Mouse (Mus musculus) forebrain, embryonic 14.5 days (tissue): Measurements from ENCODE around the gene Mthfsd. TPM values are rescaled to one million over a fixed set of nuclear protein-coding genes. Genes with fewer than 3 reads are reported as not detected.

Experiments
- ATAC-seq: fragments of 200-750 bp; cut with Nextera tagmentation; 2 replicates; pipeline ENCODE4 v1.8.0; 2017; ENCODE audit warnings: mild to moderate bottlenecking, moderate library complexity
- DNase-seq: peaks from one replicate; pipeline ENCODE4 v3.0.0-alpha.2; 2015; ENCODE audit warnings: low spot score
- H3K27ac ChIP-seq: fragments of 300-500 bp; sonication (generic); 2 replicates; pipeline ENCODE4 v1.5.1; 2014; ENCODE audit warnings: low read depth, mild to moderate bottlenecking, control low read depth, low read length, moderate library complexity
- H3K27me3 ChIP-seq: fragments of 300-500 bp; sonication (generic); replicated peaks from 2 replicates; pipeline ENCODE4 v1.6.1; 2014; ENCODE audit warnings: low read length, control low read depth, mixed read lengths; ENCODE audit not compliant: control insufficient read depth, insufficient read depth
- H3K36me3 ChIP-seq: fragments of 300-500 bp; sonication (generic); 2 replicates; pipeline ENCODE4 v1.6.1; 2014; ENCODE audit warnings: low read length, control low read depth; ENCODE audit not compliant: control insufficient read depth, insufficient read depth
- H3K4me1 ChIP-seq: fragments of 300-500 bp; sonication (generic); 2 replicates; pipeline ENCODE4 v1.6.1; 2014; ENCODE audit warnings: antibody characterized with exemption, low read length, control low read depth; ENCODE audit not compliant: control insufficient read depth, insufficient read depth
- H3K4me2 ChIP-seq: fragments of 300-500 bp; sonication (generic); 2 replicates; pipeline ENCODE4 v1.6.1; 2014; ENCODE audit warnings: mild to moderate bottlenecking, control low read depth, low read length
- H3K4me3 ChIP-seq: fragments of 300-500 bp; sonication (generic); 2 replicates; pipeline ENCODE4 v1.5.1; 2014; ENCODE audit warnings: low read depth, low read length, control low read depth
- H3K9ac ChIP-seq: fragments of 300-500 bp; sonication (generic); 2 replicates; pipeline ENCODE4 v1.6.1; 2014; ENCODE audit warnings: mild to moderate bottlenecking, low read length, control low read depth, moderate library complexity
- H3K9me3 ChIP-seq: fragments of 300-500 bp; sonication (generic); replicated peaks from 2 replicates; pipeline ENCODE4 v1.6.1; 2016; ENCODE audit warnings: low read length, control low read depth, mixed read lengths; ENCODE audit not compliant: control insufficient read depth
- WGBS: fragments of 180-500 bp; shearing (Covaris S2); extraction: QIAGEN DNeasy Blood & Tissue Kit; methylation state at CpG from one replicate; pipeline ENCODE4 v1.1.7; 2014; 5-methylcytosine and 5-hydroxymethylcytosine counted together
- polyA plus RNA-seq: library from polyadenylated mRNA; unstranded; fragments of >200 nt; fragmentation: Nextera tagmentation; extraction: Ambion mirVana; gene quantifications from 2 replicates; pipeline ENCODE4 v1.2.1, GENCODE M21; 2014

Gene Mthfsd
- polyA plus RNA-seq, 1 experiment from 2014 or later, result 47.6 TPM

GRCm38 (mm10) chr8:121132961-121133513 lies 24.8 kb upstream of the Mthfsd start:
- DNase-seq (no peak), ATAC-seq (no peak)
- Histone ChIP-seq H3K9ac (no peak overlapping the region), H3K36me3 (no peaks in the 10 kb centered on the region), H3K4me3 (no peak overlapping the region), H3K4me2 (no peak overlapping the region), H3K4me1 (no peaks in the 10 kb centered on the region), H3K9me3 (no peaks in the 10 kb centered on the region; the same call in 1 of the 2 replicates), H3K27ac (no peak overlapping the region), H3K27me3 (peaks cover 39% of the 10 kb centered on the region)
- 67% methylated on average over 5 of the region's 5 CpGs for WGBS

DNA sequence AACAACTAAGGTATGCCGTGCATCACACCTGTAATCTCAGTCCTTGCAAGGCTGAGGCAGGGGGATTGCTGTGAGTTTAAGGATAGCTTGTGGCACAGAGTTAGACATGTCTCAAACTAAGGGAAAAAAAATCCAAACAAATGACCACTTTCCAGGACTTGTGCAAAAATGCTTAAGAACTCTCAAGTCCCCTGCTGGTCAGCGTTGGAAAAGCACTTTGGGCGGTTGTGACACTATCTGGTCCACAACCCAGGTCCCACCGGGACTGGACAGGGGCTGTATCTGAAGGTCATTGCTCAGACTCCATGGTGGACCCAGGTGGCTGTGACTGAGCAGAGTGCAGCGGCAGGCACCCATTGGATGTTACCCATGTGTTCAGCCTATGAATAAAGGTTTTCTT lies 22.3 kb upstream of the Mthfsd start:
- H3K4me1 ChIP-seq, result no peaks in the 10 kb centered on the region
- peaks cover 65% of the 10 kb centered on the region for H3K27me3 ChIP-seq
- H3K36me3 ChIP-seq, result no peaks in the 10 kb centered on the region
- H3K9ac ChIP-seq, result no peak overlapping the region
- no peaks in the 10 kb centered on the region for H3K9me3 ChIP-seq
- WGBS, result 33% methylated on average over 5 of the region's 5 CpGs
- no peak for DNase-seq
- no peak overlapping the region for H3K27ac ChIP-seq
- no peak overlapping the region for H3K4me2 ChIP-seq
- ATAC-seq, result no peak
- no peak overlapping the region for H3K4me3 ChIP-seq

- no peaks in the 10 kb centered on the region for H3K9me3 ChIP-seq
- 10% methylated on average over 16 of the region's 16 CpGs for WGBS
- no peaks in the 10 kb centered on the region for H3K4me1 ChIP-seq
- H3K36me3 ChIP-seq, result no peaks in the 10 kb centered on the region
- H3K27ac ChIP-seq, result no peak overlapping the region
- ATAC-seq (no peak), DNase-seq (no peak)
- no peak overlapping the region for H3K9ac ChIP-seq
- H3K4me3 ChIP-seq, result no peak overlapping the region
- H3K4me2 ChIP-seq, result no peak overlapping the region
- peaks cover 76% of the 10 kb centered on the region for H3K27me3 ChIP-seq
Observed at GRCm38 (mm10) chr8:121129265-121129940, 21.2 kb upstream of the Mthfsd start.

- no peak for ATAC-seq
Observed at GRCm38 (mm10) chr8:121128531-121129264, 20.5 kb upstream of the Mthfsd start.

DNA sequence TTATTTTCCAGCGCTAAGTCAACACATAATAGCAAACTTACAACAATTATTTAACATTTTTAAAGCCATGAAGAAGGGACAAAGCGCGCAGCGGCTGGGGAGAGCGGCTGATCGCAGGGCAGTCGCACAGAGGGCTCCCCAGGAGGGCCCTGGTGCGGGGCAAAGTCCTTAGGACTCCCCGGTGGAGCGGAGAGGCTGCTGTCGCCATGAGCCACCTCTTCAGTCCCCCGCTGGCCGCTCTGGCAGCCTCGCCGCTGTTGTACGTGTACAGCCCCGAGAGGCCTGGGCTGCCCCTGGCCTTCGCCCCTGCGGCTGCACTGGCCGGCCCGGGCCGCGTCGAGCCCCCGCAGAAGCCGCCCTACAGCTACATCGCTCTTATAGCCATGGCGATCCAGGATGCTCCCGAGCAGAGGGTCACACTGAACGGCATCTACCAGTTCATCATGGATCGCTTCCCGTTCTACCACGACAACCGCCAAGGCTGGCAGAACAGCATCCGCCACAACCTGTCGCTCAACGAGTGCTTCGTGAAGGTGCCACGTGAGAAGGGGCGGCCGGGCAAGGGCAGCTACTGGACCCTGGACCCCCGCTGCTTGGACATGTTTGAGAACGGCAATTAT lies 19.7 kb upstream of the Mthfsd start, which contains the start of gene Foxl1:
Foxl1 (plus strand) TSS at position 185 of the 620 bp plus-strand sequence.
- under 1% methylated on average over 43 of the region's 43 CpGs for WGBS
- Histone ChIP-seq H3K9me3 (no peaks in the 10 kb centered on the region), H3K4me1 (no peaks in the 10 kb centered on the region), H3K9ac (no peak within 1 kb of the TSS), H3K36me3 (no peaks in the 10 kb centered on the region), H3K4me2 (0 out of 2 replicates have a peak within 1 kb of the TSS, but pooled peaks have one; percentile 5), H3K27me3 (peaks cover 89% of the 10 kb centered on the region), H3K4me3 (no peak within 1 kb of the TSS), H3K27ac (no peak within 1 kb of the TSS)
- DNase-seq, result no peak
- ATAC-seq, result no peak

More at GRCm38 (mm10) chr8:121128531-121129264, 20.5 kb upstream of the Mthfsd start:
- H3K9me3 ChIP-seq, result no peaks in the 10 kb centered on the region
- no peak for DNase-seq
- no peak overlapping the region for H3K4me3 ChIP-seq
- no peaks in the 10 kb centered on the region for H3K4me1 ChIP-seq
- H3K4me2 ChIP-seq, result 0 out of 2 replicates have a peak overlapping the region, but pooled peaks have one; percentile 5
- no peaks in the 10 kb centered on the region for H3K36me3 ChIP-seq
- H3K9ac ChIP-seq, result no peak overlapping the region
- under 1% methylated on average over 55 of the region's 55 CpGs for WGBS
- H3K27me3 ChIP-seq, result peaks cover 81% of the 10 kb centered on the region
- H3K27ac ChIP-seq, result no peak overlapping the region

- no peak overlapping the region for H3K4me2 ChIP-seq
- no peaks in the 10 kb centered on the region for H3K36me3 ChIP-seq
- DNase-seq, result no peak
- no peak overlapping the region for H3K4me3 ChIP-seq
- no peak overlapping the region for H3K27ac ChIP-seq
- ATAC-seq, result no peak
- no peak overlapping the region for H3K9ac ChIP-seq
- no peaks in the 10 kb centered on the region for H3K4me1 ChIP-seq
- WGBS, result 2% methylated on average over 11 of the region's 11 CpGs
- H3K9me3 ChIP-seq, result no peaks in the 10 kb centered on the region
- peaks cover 90% of the 10 kb centered on the region for H3K27me3 ChIP-seq
Observed at GRCm38 (mm10) chr8:121127291-121127701, 19.1 kb upstream of the Mthfsd start.

GRCm38 (mm10) chr8:121126694-121127093 lies 18.5 kb upstream of the Mthfsd start:
- Histone ChIP-seq H3K4me1 (no peaks in the 10 kb centered on the region), H3K4me2 (no peak overlapping the region), H3K9me3 (no peaks in the 10 kb centered on the region), H3K36me3 (no peaks in the 10 kb centered on the region), H3K9ac (no peak overlapping the region), H3K4me3 (no peak overlapping the region), H3K27me3 (peaks cover 95% of the 10 kb centered on the region), H3K27ac (no peak overlapping the region)
- DNase-seq (no peak), ATAC-seq (no peak)
- WGBS, result 2% methylated on average over 5 of the region's 6 CpGs

DNA sequence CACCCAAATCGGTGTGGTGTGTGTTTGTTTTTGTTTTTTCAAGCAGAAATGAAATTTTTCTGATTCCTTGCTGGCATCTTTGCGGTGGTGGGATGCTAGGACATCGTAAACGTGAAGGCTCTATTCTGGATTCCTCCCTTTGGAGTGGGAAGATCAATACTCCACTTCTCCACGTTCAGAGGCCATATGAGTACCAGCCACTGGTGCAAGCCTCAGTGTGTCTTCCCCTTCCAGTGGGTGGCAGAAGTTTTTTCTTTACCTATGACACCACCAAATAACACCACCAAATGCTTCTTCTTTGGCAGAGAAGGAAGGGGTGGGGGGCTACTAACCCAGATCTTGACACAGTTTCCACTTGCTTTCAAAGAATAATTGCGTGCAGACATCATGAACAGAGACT lies 18.0 kb upstream of the Mthfsd start:
- Histone ChIP-seq H3K4me2 (peak overlapping the region; percentile 43; the same call in 1 of the 2 replicates), H3K9ac (no peak overlapping the region), H3K27ac (no peak overlapping the region), H3K4me3 (no peak overlapping the region), H3K9me3 (no peaks in the 10 kb centered on the region), H3K36me3 (no peaks in the 10 kb centered on the region), H3K4me1 (no peaks in the 10 kb centered on the region), H3K27me3 (peaks cover 98% of the 10 kb centered on the region)
- WGBS, result 5% methylated on average over 6 of the region's 6 CpGs
- ATAC-seq (no peak), DNase-seq (no peak)
